Mouse (Mus musculus): ENCODE data around the gene Tbc1d23.

DNA sequence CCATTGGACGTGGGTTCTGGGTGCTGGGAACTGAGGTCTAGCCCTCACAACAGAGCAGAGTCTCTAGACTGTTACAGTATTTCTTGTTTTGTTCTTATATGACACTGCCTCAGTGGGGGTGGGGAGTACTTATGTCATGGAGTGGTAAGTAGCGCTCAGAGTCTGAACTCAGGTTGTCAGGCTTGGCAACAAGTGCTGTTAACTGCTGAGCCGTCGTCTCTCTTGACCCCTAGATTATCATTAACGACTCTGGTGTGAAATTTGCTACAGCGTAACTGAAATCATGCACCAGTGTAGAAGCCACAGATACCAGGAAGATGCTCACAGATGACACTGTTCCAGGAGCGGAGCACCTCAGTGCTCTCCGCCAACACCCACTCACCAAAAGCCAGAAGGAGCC is 60.1 kb downstream of the Tbc1d23 start:
- TF ChIP-seq GATA1 (IDR thresholded peaks at IDR 0.05; ENCODE audit: borderline replicate concordance, low read length) (no peak), FLI1 (IDR thresholded peaks at IDR 0.05; ENCODE audit: low read length) (no peak)

All from megakaryocyte, embryonic 14.5 days (primary cell).